Mouse (Mus musculus): ENCODE results near the gene Rbbp8nl. TPM values are rescaled to one million over a fixed set of nuclear protein-coding genes. Genes with fewer than 3 reads are reported as not detected.

Gene Rbbp8nl
- polyA plus RNA-seq, 1 experiment from 2014 or later = 0.68 TPM

DNA sequence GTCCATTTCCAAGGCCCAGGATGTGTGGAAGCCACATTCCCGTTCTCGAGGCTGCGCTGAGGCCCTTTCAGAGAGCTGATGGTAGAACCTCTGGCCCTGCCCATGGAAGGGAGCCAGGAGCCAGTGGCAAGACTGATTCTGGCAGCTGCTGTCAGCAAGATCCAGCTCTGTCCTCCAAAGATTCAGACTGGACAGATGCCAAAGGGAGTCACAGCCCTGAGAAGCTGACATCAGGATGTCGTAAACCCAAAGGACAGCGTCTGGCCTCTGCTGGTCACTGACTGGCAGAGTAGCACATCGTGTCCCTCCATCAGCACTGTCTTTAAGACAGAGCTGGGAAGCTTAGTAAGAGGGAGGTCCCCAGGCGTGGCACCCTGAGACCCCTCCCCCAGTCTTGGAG lies 61.1 kb downstream of the Rbbp8nl start:
- H3K4me1 ChIP-seq = peaks cover 89% of the 10 kb centered on the region
- H3K9me3 ChIP-seq = no peaks in the 10 kb centered on the region
- 63% methylated on average over 7 of the region's 7 CpGs for WGBS
- no peak overlapping the region for H3K4me3 ChIP-seq
- H3K36me3 ChIP-seq = no peaks in the 10 kb centered on the region
- peaks cover 27% of the 10 kb centered on the region; the same call in 1 of the 2 replicates for H3K27me3 ChIP-seq (ENCODE audit: insufficient read depth, poor library complexity, severe bottlenecking)
- no peak for DNase-seq (ENCODE audit: low spot score)
- H3K27ac ChIP-seq = peak overlapping the region; percentile 81

DNA sequence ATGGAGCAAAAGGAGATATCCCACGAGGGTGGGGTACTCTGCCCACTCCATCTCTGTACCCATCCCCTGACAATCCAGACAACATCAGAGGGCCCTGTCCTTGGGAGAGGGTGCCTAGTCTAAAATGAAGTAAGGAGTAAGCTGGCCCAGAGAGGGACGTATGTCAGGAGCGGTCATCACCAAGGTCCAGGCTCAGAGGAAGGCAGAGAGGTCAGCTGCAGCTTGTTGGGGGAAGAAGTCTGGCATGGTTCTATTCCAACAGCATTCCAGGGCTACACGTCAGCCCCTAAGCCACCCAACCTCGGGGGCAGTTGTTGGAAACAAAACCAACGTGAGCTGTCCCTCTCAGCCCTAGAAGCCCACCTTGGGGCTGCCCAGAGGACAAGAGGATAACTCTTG lies 61.6 kb downstream of the Rbbp8nl start:
- Histone ChIP-seq H3K4me3 (peak overlapping the region; percentile 47), H3K9me3 (no peaks in the 10 kb centered on the region), H3K27ac (peak overlapping the region; percentile 81), H3K4me1 (peaks cover 89% of the 10 kb centered on the region), H3K36me3 (no peaks in the 10 kb centered on the region), H3K27me3 (ENCODE audit: insufficient read depth, poor library complexity, severe bottlenecking) (peaks cover 32% of the 10 kb centered on the region; the same call in 1 of the 2 replicates)
- WGBS = 50% methylated on average over 6 of the region's 6 CpGs
- DNase-seq (ENCODE audit: low spot score) = no peak

Small RNA genes lying within 50 kb of the gene (microRNA-seq; reads per million reads assigned to microRNA genes)
- 1.5 reads per million for gene Mir3091

Other genes starting within 250 kb of the Rbbp8nl start
- 567 and 701 TPM in 2 replicates for gene Psma7, start 247.4 kb downstream of the Rbbp8nl start, polyA plus RNA-seq (2016; fragmentation: Nextera tagmentation; extraction: Ambion mirVana)
- gene Ss18l1, start 247.4 kb downstream of the Rbbp8nl start, polyA plus RNA-seq (2016; fragmentation: Nextera tagmentation; extraction: Ambion mirVana) = 3.5 and 4.4 TPM in 2 replicates
- gene Mtg2, start 219.3 kb downstream of the Rbbp8nl start, polyA plus RNA-seq (2016; fragmentation: Nextera tagmentation; extraction: Ambion mirVana) = 28.2 and 29.7 TPM in 2 replicates
- gene Hrh3, start 185.4 kb downstream of the Rbbp8nl start, polyA plus RNA-seq (2016; fragmentation: Nextera tagmentation; extraction: Ambion mirVana) = 0.10 TPM in 1 of 2 replicates, not detected in the other
- 29.7 and 38.0 TPM in 2 replicates for gene Osbpl2, start 170.6 kb downstream of the Rbbp8nl start, polyA plus RNA-seq (2016; fragmentation: Nextera tagmentation; extraction: Ambion mirVana)
- 202 and 240 TPM in 2 replicates for gene Adrm1, start 118.4 kb downstream of the Rbbp8nl start, polyA plus RNA-seq (2016; fragmentation: Nextera tagmentation; extraction: Ambion mirVana)
- 23.6 and 30.8 TPM in 2 replicates for gene Lama5, start 64.0 kb downstream of the Rbbp8nl start, polyA plus RNA-seq (2016; fragmentation: Nextera tagmentation; extraction: Ambion mirVana)
- 332 and 360 TPM in 2 replicates for gene Rps21, start 32.5 kb downstream of the Rbbp8nl start, polyA plus RNA-seq (2016; fragmentation: Nextera tagmentation; extraction: Ambion mirVana)
- 12.4 and 13.1 TPM in 2 replicates for gene Cables2, start 16.4 kb downstream of the Rbbp8nl start, polyA plus RNA-seq (2016; fragmentation: Nextera tagmentation; extraction: Ambion mirVana)
- gene Gata5, start 44.8 kb upstream of the Rbbp8nl start, polyA plus RNA-seq (2016; fragmentation: Nextera tagmentation; extraction: Ambion mirVana) = 34.7 and 41.3 TPM in 2 replicates
- 0.59 and 0.60 TPM in 2 replicates for gene Slco4a1, start 166.4 kb upstream of the Rbbp8nl start, polyA plus RNA-seq (2016; fragmentation: Nextera tagmentation; extraction: Ambion mirVana)
- gene Ntsr1, start 210.1 kb upstream of the Rbbp8nl start, polyA plus RNA-seq (2016; fragmentation: Nextera tagmentation; extraction: Ambion mirVana) = 0.12 and 0.26 TPM in 2 replicates